ENCODE assay signal across 8 mouse cellular contexts in the genomic region with DNA sequence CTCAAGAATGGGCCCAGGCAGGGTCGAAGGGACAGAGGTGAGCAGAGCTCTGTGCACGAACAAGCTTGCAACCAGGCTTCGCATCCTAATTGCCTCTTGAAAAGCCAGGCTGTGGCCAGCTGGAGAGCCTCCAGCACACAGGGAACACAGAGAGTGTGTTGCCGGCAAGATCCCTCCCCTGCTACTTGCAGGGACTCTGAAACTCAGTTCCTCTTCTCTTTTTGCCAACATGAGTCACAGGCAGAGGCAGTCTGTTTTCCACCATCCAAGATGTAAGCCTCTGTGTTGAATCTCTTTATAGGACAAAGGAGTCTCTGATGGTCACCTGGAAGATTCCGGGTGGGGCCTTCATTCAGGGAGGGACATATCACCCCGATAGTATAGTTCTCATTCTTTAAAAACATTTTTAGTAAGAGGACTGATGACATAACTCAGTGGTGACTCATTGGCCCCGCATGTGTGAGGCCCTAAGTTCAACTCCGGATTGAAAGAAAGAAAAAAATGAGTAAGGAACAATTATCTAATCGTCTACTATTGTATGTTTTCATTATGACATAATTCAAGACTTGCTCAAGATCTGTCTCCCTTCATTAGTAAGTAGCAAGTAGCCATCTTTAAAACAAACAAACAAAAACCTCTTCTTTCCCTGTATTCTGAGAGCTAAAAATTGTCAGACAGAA. TPM values are rescaled to one million over a fixed set of nuclear protein-coding genes. Genes with fewer than 3 reads are reported as not detected.
DNase-seq lines count a peak whose midpoint lies in the region; ATAC-seq and TF ChIP-seq lines count a peak whose summit lies in the region.

No protein-coding gene starts in this region.

- H3K4me2 ChIP-seq in intestine, embryonic 14.5 days (ENCODE audit: low read length), result no peak overlapping the region
- H3K4me2 ChIP-seq in intestine, postnatal 0 days (replicated peaks; ENCODE audit: low read depth), result no peak overlapping the region
- peak overlapping the region; percentile 37 for H3K4me2 ChIP-seq in midbrain, embryonic 15.5 days

- H3K9ac ChIP-seq in intestine, embryonic 14.5 days (ENCODE audit: low read length), result no peak overlapping the region
- no peak overlapping the region for H3K9ac ChIP-seq in intestine, postnatal 0 days (ENCODE audit: low read depth, low read length)
- no peak overlapping the region for H3K9ac ChIP-seq in midbrain, embryonic 15.5 days

- H3K4me3 ChIP-seq in intestine, embryonic 14.5 days (ENCODE audit: low read depth, low read length), result no peak overlapping the region
- H3K4me3 ChIP-seq in intestine, postnatal 0 days (ENCODE audit: low read depth, low read length), result no peak overlapping the region
- no peak overlapping the region for H3K4me3 ChIP-seq in midbrain, embryonic 15.5 days

- WGBS in intestine, embryonic 14.5 days, result 41% methylated on average over 9 of the region's 9 CpGs
- WGBS in intestine, postnatal 0 days, result 51% methylated on average over 9 of the region's 9 CpGs
- 50% methylated on average over 9 of the region's 9 CpGs for WGBS in midbrain, embryonic 15.5 days

- H3K9me3 ChIP-seq in intestine, embryonic 14.5 days (ENCODE audit: control insufficient read depth, low read length), result no peaks in the 10 kb centered on the region
- no peaks in the 10 kb centered on the region for H3K9me3 ChIP-seq in intestine, postnatal 0 days (ENCODE audit: control insufficient read depth)
- no peaks in the 10 kb centered on the region for H3K9me3 ChIP-seq in midbrain, embryonic 15.5 days

- no peaks in the 10 kb centered on the region for H3K27me3 ChIP-seq in intestine, embryonic 14.5 days (replicated peaks; ENCODE audit: control insufficient read depth, insufficient read depth, low read length)
- H3K27me3 ChIP-seq in intestine, postnatal 0 days (replicated peaks; ENCODE audit: control insufficient read depth, insufficient read depth, low read length), result no peaks in the 10 kb centered on the region
- 0 out of 2 replicates have a peak, but pooled peaks cover 3% of the 10 kb centered on the region for H3K27me3 ChIP-seq in midbrain, embryonic 15.5 days (replicated peaks)

- DNase-seq in intestine, embryonic 14.5 days (ENCODE audit: low spot score), result peak; percentile 65
- peak; percentile 35 for DNase-seq in adrenal gland, postnatal 25 days
- DNase-seq in gastrocnemius, postnatal 14 days, result peak; percentile 64
- DNase-seq in layer of hippocampus, adult 9-11 months, result peak; percentile 57
- DNase-seq in thymus, postnatal 36 days, result no peak
- no peak for DNase-seq in thymus, postnatal 4 days

- no peaks in the 10 kb centered on the region for H3K36me3 ChIP-seq in intestine, embryonic 14.5 days (ENCODE audit: control insufficient read depth, insufficient read depth, low read length)
- H3K36me3 ChIP-seq in intestine, postnatal 0 days (ENCODE audit: control insufficient read depth, insufficient read depth), result no peaks in the 10 kb centered on the region
- no peaks in the 10 kb centered on the region for H3K36me3 ChIP-seq in midbrain, embryonic 15.5 days (replicated peaks)

- no peak overlapping the region for H3K27ac ChIP-seq in intestine, embryonic 14.5 days (ENCODE audit: low read depth)
- H3K27ac ChIP-seq in intestine, postnatal 0 days (ENCODE audit: low read depth, low read length), result no peak overlapping the region
- H3K27ac ChIP-seq in midbrain, embryonic 15.5 days, result peak overlapping the region; percentile 80

- ATAC-seq in intestine, embryonic 14.5 days (replicated peaks; ENCODE audit: low FRiP score, low TSS enrichment, low read depth), result no peak
- no peak for ATAC-seq in intestine, postnatal 0 days
- peak; percentile 91 for ATAC-seq in midbrain, embryonic 15.5 days (replicated peaks)

- intact Hi-C loops in gastrocnemius, postnatal 14 days (cut with DNase I; ENCODE audit: low total_unique reads), result no loop called here

- no peak for TF ChIP-seq CTCF in intestine, postnatal 0 days (IDR thresholded peaks at IDR 0.05; ENCODE audit: low read depth)

- no peaks in the 10 kb centered on the region for H3K4me1 ChIP-seq in intestine, embryonic 14.5 days (replicated peaks; ENCODE audit: control insufficient read depth, insufficient read depth, low read length)
- no peaks in the 10 kb centered on the region for H3K4me1 ChIP-seq in intestine, postnatal 0 days (replicated peaks; ENCODE audit: control insufficient read depth, insufficient read depth, low read length)
- peaks cover 13% of the 10 kb centered on the region for H3K4me1 ChIP-seq in midbrain, embryonic 15.5 days

RNA-seq across cellular contexts. Expression of gene Il20rb, which starts 46.3 kb away (rescaled TPM):
- polyA plus RNA-seq in intestine, embryonic 14.5 days (2014; fragmentation: Nextera tagmentation; extraction: Ambion mirVana), result 1.5 and 1.6 TPM in 2 replicates
- polyA plus RNA-seq in intestine, postnatal 0 days (2015; fragmentation: Nextera tagmentation; extraction: Ambion mirVana), result 1.2 and 1.8 TPM in 2 replicates
- total RNA-seq in adrenal gland, postnatal 25 days (2021), result 1.2 and 1.5 TPM in 2 replicates
- 1 to 10 TPM; 1.5 to 1.7 TPM for total RNA-seq in gastrocnemius, postnatal 14 days (2021)
- 0.43 and 0.52 TPM in 2 replicates for polyA plus RNA-seq in midbrain, embryonic 15.5 days (2015; fragmentation: Nextera tagmentation; extraction: Ambion mirVana)

Comparison
In these comparisons a context has a peak if more than half of its experiments do, and no peak if none do; other contexts are left out.
1. DNase-seq: peak in intestine, embryonic 14.5 days (single experiment), adrenal gland, postnatal 25 days (single experiment), gastrocnemius, postnatal 14 days (single experiment) and layer of hippocampus, adult 9-11 months (single experiment); none in thymus, postnatal 36 days (0 of 2) and thymus, postnatal 4 days (single experiment).